In genomic region chr10:61382281-61382731, GRCm38 (mm10) we compare ENCODE assay signal across 8 mouse cellular contexts. TPM values are rescaled to one million over a fixed set of nuclear protein-coding genes. Genes with fewer than 3 reads are reported as not detected.
A peak's percentile ranks its signal among the peaks of the same experiment; 100 is the strongest.
DNase-seq lines count a peak whose midpoint lies in the region; ATAC-seq lines count a peak whose summit lies in the region.

No protein-coding gene starts in this region.

- WGBS in forebrain, embryonic 10.5 days: 0% methylated on average over 8 of the region's 8 CpGs
- WGBS in limb, embryonic 11.5 days: under 1% methylated on average over 8 of the region's 8 CpGs
- under 1% methylated on average over 8 of the region's 8 CpGs for WGBS in neural tube, embryonic 11.5 days

- peak; percentile 13; the same call in 1 of the 2 replicates for ATAC-seq in limb, embryonic 11.5 days (ENCODE audit: insufficient number of reproducible peaks, low FRiP score, low TSS enrichment, low read depth)
- peak; percentile 46 for ATAC-seq in neural tube, embryonic 11.5 days (ENCODE audit: insufficient read depth, low FRiP score, low TSS enrichment)

- peak overlapping the region; percentile 70 for H3K9ac ChIP-seq in limb, embryonic 11.5 days (ENCODE audit: low read length)
- H3K9ac ChIP-seq in neural tube, embryonic 11.5 days (ENCODE audit: low read length): peak overlapping the region; percentile 73

- H3K27ac ChIP-seq in forebrain, embryonic 10.5 days: peak overlapping the region; percentile 90
- H3K27ac ChIP-seq in limb, embryonic 11.5 days (replicated peaks; ENCODE audit: low read depth, low read length): no peak overlapping the region
- H3K27ac ChIP-seq in neural tube, embryonic 11.5 days (ENCODE audit: low read depth, low read length): peak overlapping the region; percentile 46; the same call in 1 of the 2 replicates

- peaks cover 4% of the 10 kb centered on the region; the same call in 1 of the 2 replicates for H3K36me3 ChIP-seq in forebrain, embryonic 10.5 days (replicated peaks)
- H3K36me3 ChIP-seq in limb, embryonic 11.5 days (ENCODE audit: control insufficient read depth, insufficient read depth, low read length): no peaks in the 10 kb centered on the region
- H3K36me3 ChIP-seq in neural tube, embryonic 11.5 days (ENCODE audit: control insufficient read depth, insufficient read depth, low read length): no peaks in the 10 kb centered on the region

- H3K4me1 ChIP-seq in forebrain, embryonic 10.5 days: peaks cover 60% of the 10 kb centered on the region
- peaks cover 16% of the 10 kb centered on the region for H3K4me1 ChIP-seq in limb, embryonic 11.5 days (ENCODE audit: control insufficient read depth, insufficient read depth, low read length)
- H3K4me1 ChIP-seq in neural tube, embryonic 11.5 days (ENCODE audit: control insufficient read depth, insufficient read depth, low read length): peaks cover 28% of the 10 kb centered on the region

- peak overlapping the region; percentile 70 for H3K4me3 ChIP-seq in forebrain, embryonic 10.5 days
- H3K4me3 ChIP-seq in limb, embryonic 11.5 days (ENCODE audit: low read depth, low read length): peak overlapping the region; percentile 67
- peak overlapping the region; percentile 60 for H3K4me3 ChIP-seq in neural tube, embryonic 11.5 days (ENCODE audit: low read depth, low read length)

- H3K9me3 ChIP-seq in forebrain, embryonic 10.5 days: no peaks in the 10 kb centered on the region
- no peaks in the 10 kb centered on the region for H3K9me3 ChIP-seq in limb, embryonic 11.5 days (ENCODE audit: control insufficient read depth, low read length)
- no peaks in the 10 kb centered on the region for H3K9me3 ChIP-seq in neural tube, embryonic 11.5 days (ENCODE audit: control insufficient read depth, low read length)

- H3K27me3 ChIP-seq in forebrain, embryonic 10.5 days (ENCODE audit: poor library complexity, severe bottlenecking): peaks cover 49% of the 10 kb centered on the region
- no peaks in the 10 kb centered on the region for H3K27me3 ChIP-seq in limb, embryonic 11.5 days (ENCODE audit: control insufficient read depth, insufficient read depth, low read length)
- H3K27me3 ChIP-seq in neural tube, embryonic 11.5 days (ENCODE audit: control insufficient read depth, insufficient read depth, low read length): no peaks in the 10 kb centered on the region

- H3K4me2 ChIP-seq in limb, embryonic 11.5 days (ENCODE audit: low read depth, severe bottlenecking): peak overlapping the region; percentile 74
- H3K4me2 ChIP-seq in neural tube, embryonic 11.5 days (ENCODE audit: low read depth): peak overlapping the region; percentile 96

- peak; percentile 33 to 38 for DNase-seq in cerebellum, adult 18-20 months
- no peak for DNase-seq in cerebellum, adult 9-10 months
- peak; percentile 10 to 11 for DNase-seq in B cell, adult 2 months
- no peak for DNase-seq in forebrain, embryonic 10.5 days (ENCODE audit: extremely low spot score, low spot score)
- DNase-seq in limb, embryonic 11.5 days (ENCODE audit: low spot score): peak; percentile 41
- no peak for DNase-seq in neural tube, embryonic 11.5 days (ENCODE audit: low spot score)
- DNase-seq in urinary bladder, adult 2 months (ENCODE audit: low spot score): no peak
- no peak for DNase-seq in right cerebral cortex, postnatal 14 days

RNA-seq across cellular contexts. Expression of gene Pald1, which starts 1.0 kb away (rescaled TPM):
- 36.0 and 36.2 TPM in 2 replicates for polyA plus RNA-seq in forebrain, embryonic 10.5 days (2016; fragmentation: Nextera tagmentation; extraction: Ambion mirVana)
- 16.0 and 17.0 TPM in 2 replicates for polyA plus RNA-seq in limb, embryonic 11.5 days (2014; fragmentation: Nextera tagmentation; extraction: Ambion mirVana)
- 26.4 and 27.2 TPM in 2 replicates for polyA plus RNA-seq in neural tube, embryonic 11.5 days (2014; fragmentation: Nextera tagmentation; extraction: Ambion mirVana)
- 14.0 and 14.3 TPM in 2 replicates for polyA plus RNA-seq in urinary bladder, adult 2 months (2012; rRNA removed)

RNA-seq across cellular contexts. Expression of gene Nodal, which starts 35.5 kb away (rescaled TPM):
- polyA plus RNA-seq in forebrain, embryonic 10.5 days (2016; fragmentation: Nextera tagmentation; extraction: Ambion mirVana): 0.42 and 0.50 TPM in 2 replicates
- polyA plus RNA-seq in limb, embryonic 11.5 days (2014; fragmentation: Nextera tagmentation; extraction: Ambion mirVana): not detected in 2 replicates
- polyA plus RNA-seq in neural tube, embryonic 11.5 days (2014; fragmentation: Nextera tagmentation; extraction: Ambion mirVana): not detected in 2 replicates
- 0.07 TPM in 1 of 2 replicates, not detected in the other for polyA plus RNA-seq in urinary bladder, adult 2 months (2012; rRNA removed)

Comparison
In these comparisons a context has a peak if more than half of its experiments do, and no peak if none do; other contexts are left out.
1. DNase-seq: peak in cerebellum, adult 18-20 months (2 of 2), B cell, adult 2 months (2 of 2) and limb, embryonic 11.5 days (single experiment); none in cerebellum, adult 9-10 months (single experiment), forebrain, embryonic 10.5 days (single experiment), neural tube, embryonic 11.5 days (single experiment), urinary bladder, adult 2 months (single experiment) and right cerebral cortex, postnatal 14 days (single experiment).
2. Peak in every context shown above with its lines, with median percentiles within 50 percentile points of each other: H3K4me3 ChIP-seq.